Mouse (Mus musculus): ENCODE results near the gene Gm17660. TPM values are rescaled to one million over a fixed set of nuclear protein-coding genes. Genes with fewer than 3 reads are reported as not detected.

Gm17660 gene
- not detected for total RNA-seq (2021)

GRCm38 (mm10) chr5:104077508-104077907 is at the start of gene Gm17660:
Gene Gm17660 (minus strand): TSS chr5:104077608.
- no peak for DNase-seq
- intact Hi-C loops (cut with DNase I): loop anchor here (10.0 kb wide), 1 partner anchor 257 kb away; no protein-coding TSS in a partner anchor

- DNase-seq: no peak
- intact Hi-C loops (cut with DNase I): no loop called here
These were observed 49.3 kb upstream of the Gm17660 start for GRCm38 (mm10) chr5:104126561-104127320.

GRCm38 (mm10) chr5:104124016-104124658 is 46.7 kb upstream of the Gm17660 start:
- DNase-seq: no peak
- intact Hi-C loops (cut with DNase I): no loop called here

GRCm38 (mm10) chr5:104115890-104116289 is 38.5 kb upstream of the Gm17660 start:
- no peak for DNase-seq
- intact Hi-C loops (cut with DNase I): no loop called here

GRCm38 (mm10) chr5:104115118-104115517 is 37.7 kb upstream of the Gm17660 start:
- DNase-seq: peak; percentile 77
- intact Hi-C loops (cut with DNase I): no loop called here

- intact Hi-C loops (cut with DNase I): no loop called here
These were observed 36.2 kb upstream of the Gm17660 start, which contains the start of gene Sparcl1 for GRCm38 (mm10) chr5:104113491-104114172. Gene Sparcl1 (minus strand): TSS chr5:104113733.

GRCm38 (mm10) chr5:104112511-104112910 is 35.1 kb upstream of the Gm17660 start:
- intact Hi-C loops (cut with DNase I): no loop called here
- no peak for DNase-seq

More at GRCm38 (mm10) chr5:104113491-104114172, 36.2 kb upstream of the Gm17660 start, which contains the start of gene Sparcl1:
- peak; percentile 71 for DNase-seq

- intact Hi-C loops (cut with DNase I): no loop called here
- DNase-seq: no peak
These were observed 34.6 kb upstream of the Gm17660 start for GRCm38 (mm10) chr5:104112016-104112415.

- intact Hi-C loops (cut with DNase I): no loop called here
- peak; percentile 59 for DNase-seq
These were observed 32.9 kb upstream of the Gm17660 start for GRCm38 (mm10) chr5:104110171-104110920.

- DNase-seq: no peak
These were observed 32.1 kb upstream of the Gm17660 start for GRCm38 (mm10) chr5:104109516-104109915.

GRCm38 (mm10) chr5:104108879-104109369 is 31.5 kb upstream of the Gm17660 start:
- peak; percentile 26 for DNase-seq
- intact Hi-C loops (cut with DNase I): no loop called here

More at GRCm38 (mm10) chr5:104109516-104109915, 32.1 kb upstream of the Gm17660 start:
- intact Hi-C loops (cut with DNase I): no loop called here

GRCm38 (mm10) chr5:104108127-104108875 is 30.9 kb upstream of the Gm17660 start:
- DNase-seq: peak; percentile 30
- intact Hi-C loops (cut with DNase I): no loop called here

- intact Hi-C loops (cut with DNase I): no loop called here
These were observed 26.7 kb upstream of the Gm17660 start for GRCm38 (mm10) chr5:104104111-104104510.

GRCm38 (mm10) chr5:104103171-104103570 is 25.8 kb upstream of the Gm17660 start:
- DNase-seq: no peak
- intact Hi-C loops (cut with DNase I): no loop called here

More at GRCm38 (mm10) chr5:104104111-104104510, 26.7 kb upstream of the Gm17660 start:
- DNase-seq: no peak

- no peak for DNase-seq
- intact Hi-C loops (cut with DNase I): no loop called here
These were observed 24.5 kb upstream of the Gm17660 start for GRCm38 (mm10) chr5:104101678-104102531.

GRCm38 (mm10) chr5:104096078-104096938 is 18.9 kb upstream of the Gm17660 start:
- intact Hi-C loops (cut with DNase I): no loop called here
- no peak for DNase-seq

- no peak for DNase-seq
- intact Hi-C loops (cut with DNase I): no loop called here
These were observed 18.1 kb upstream of the Gm17660 start for GRCm38 (mm10) chr5:104095416-104096077.
